Mouse (Mus musculus) layer of hippocampus, adult 9-11 months (tissue): Measurements from ENCODE around the gene Cldn13.

Source experiments
- DNase-seq: peaks from one replicate; pipeline ENCODE4 v3.0.0; 2022

Cldn13 gene

DNA sequence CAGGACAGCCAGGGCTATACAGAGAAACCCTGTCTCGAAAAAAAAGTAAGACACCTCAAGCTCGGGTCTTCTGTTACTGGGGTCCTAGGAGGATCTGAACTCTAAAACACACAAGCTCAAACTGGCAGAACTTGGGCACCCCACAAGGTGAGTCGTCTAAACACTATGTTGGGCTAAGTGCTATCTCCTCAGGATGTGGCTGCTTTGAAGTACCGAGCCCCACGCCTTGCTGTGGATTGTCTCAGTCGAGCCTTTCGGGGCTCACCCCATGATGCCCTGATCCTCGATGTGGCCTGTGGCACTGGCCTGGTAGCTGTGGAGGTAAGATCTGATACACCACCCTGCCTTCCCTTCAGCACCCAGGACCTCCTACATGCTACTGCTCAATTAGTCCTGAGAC lies 18.0 kb upstream of the Cldn13 start:
- DNase-seq = no peak

DNA sequence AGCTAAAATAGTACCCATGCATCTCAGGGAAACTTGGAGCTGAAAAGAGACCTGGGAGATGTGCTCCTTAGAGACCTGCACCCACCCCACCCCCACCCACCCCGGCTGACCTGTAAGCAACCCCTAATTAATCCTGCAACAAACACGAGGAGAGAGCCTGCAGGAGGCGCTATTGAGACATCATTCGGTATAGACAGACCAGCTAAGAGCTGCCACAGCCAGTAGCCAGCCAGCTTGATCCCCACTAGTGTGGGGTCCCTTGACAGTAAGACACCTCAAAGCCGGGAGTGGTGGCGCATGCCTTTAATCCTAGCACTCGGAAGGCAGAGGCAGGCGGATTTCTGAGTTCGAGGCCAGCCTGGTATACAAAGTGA lies 17.6 kb upstream of the Cldn13 start:
- peak; percentile 25 for DNase-seq

DNA sequence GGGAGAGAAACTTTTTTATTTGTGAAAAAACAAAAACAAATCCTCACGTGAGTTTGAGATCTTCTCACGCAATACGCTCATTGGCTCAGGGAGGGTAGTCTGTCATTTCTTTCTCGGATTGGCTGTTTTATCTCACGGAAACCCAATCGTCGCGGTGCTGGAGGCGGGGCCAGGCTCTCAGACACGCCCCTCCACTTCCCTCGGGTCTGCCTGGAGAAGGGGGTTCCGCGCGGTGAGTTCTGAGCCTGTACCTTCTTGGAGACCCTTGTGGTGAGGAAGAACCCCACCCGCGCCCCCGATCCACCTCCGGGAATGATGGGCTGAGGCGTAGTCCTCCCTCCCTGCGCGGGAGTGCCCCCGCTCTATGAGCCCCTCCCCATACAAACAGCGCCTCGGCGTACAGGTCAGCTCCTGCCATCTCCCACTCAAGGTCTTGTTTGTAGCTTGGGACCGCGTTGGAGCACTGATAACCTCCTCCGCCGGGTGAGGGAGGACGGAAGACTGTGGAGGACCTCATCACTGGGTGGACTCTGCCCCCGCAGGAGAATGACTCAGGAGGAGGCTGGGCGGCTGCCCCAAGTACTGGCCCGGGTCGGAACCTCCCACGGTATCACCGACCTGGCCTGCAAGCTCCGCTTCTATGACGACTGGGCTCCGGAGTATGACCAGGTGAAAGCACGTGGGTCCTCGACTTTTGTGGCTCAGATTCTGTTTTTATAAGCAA lies 17.0 kb upstream of the Cldn13 start, which contains the start of gene Mettl27:
Mettl27 (plus strand) TSS at position 190 of the 724 bp plus-strand sequence.
- peak; percentile 85 for DNase-seq

DNA sequence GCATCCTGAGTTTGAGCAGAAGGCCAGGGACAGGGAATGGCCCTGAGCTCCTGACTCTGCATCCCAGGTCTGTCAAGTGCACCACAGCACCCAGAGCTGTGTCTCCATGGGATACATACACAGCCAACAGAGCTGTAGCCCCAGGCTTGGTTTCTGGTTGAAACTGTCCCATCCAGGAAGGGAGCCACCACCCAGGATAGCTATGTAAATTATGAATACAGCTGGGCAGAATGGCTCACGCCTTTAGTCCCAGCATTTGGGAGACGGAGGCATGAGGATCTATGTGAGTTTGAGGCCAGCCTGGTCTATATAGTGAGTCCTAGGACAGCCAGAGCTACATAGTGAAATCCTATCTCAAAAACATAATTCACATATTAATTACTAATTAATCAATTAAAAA lies 14.7 kb upstream of the Cldn13 start:
- no peak for DNase-seq

DNA sequence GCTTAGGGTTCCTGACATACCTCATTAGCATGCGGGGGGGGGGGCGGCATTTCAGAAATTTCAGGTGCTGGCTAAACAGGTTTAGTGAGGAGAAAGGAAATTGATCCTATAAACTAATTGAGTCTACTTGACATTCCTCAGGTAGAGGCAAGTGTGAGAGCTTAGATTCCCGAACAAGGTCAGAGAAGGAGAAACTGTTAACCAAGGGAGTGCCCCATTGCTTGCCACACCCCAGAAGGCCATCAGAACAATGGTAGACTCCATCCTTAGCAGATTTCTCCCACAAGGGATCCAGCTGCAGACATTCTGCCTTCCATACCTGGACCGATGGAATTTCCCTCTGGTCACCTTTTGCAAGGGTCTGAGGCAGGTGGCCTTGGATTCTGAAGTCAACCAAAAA lies 11.4 kb upstream of the Cldn13 start:
- no peak for DNase-seq

DNA sequence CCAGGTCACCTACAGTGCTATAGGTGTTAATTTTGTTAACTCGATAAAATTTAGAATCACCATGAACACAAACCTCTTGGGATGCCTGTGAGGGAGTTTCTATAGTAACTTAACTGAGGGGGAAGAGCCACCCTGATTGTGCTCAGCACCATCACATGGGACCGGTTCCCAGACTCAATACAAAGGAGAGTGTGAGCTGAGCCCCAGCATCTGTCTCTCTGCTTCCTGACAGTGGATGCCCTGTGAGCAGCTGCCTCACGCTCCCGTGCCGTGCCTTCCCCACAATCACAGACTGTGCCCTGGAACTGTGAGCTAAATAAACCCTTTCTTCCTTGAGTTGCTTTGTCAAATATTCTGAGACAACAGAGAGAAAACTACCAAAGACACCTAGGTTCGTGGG lies 7.8 kb upstream of the Cldn13 start:
- DNase-seq = no peak

DNA sequence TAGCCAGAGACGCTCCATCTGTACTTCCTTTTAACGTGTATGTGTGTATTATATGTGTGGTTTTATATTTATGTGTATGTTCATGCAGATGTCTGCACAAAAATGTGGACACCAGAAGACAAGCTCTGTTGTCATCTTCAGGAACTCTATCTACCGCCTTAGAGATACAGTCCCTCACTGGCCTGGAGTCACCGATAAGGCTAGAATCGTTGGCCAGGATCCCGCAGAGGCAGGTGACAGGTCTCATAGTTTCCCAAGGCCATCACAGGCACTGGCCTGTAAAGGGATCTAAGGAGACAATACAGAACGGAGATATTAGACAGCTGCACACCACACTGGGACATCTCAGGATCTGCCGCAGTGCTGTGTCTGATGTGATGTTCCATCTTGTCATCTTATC lies 5.8 kb upstream of the Cldn13 start:
- no peak for DNase-seq

DNA sequence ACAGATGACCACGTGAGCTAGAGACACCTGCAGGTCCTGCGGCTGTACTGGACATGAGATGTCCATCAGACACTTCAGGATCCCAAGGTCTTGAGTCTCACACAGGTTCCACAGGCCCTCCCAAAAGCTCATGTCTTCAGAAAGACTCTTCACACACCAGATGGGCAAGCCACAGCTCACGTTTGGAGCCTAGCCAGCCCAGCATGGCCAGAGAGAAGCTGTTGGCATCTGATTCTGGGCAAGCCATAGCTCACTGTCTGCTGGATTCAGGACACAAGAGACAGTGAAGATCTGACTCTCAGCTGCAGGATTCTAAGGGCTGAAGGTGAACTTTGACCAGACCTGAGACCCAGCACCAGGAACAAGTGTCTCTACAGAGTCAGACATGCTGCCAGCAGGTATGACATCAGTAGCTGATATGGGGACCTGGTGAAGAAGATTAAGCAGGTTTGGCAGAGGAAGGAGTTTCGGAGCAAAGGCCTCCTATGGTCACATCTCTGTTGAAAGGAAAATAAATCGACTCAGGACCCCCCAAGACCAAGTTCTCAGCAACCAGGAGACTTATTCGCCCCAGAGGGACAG lies 4.9 kb upstream of the Cldn13 start:
- DNase-seq = no peak

DNA sequence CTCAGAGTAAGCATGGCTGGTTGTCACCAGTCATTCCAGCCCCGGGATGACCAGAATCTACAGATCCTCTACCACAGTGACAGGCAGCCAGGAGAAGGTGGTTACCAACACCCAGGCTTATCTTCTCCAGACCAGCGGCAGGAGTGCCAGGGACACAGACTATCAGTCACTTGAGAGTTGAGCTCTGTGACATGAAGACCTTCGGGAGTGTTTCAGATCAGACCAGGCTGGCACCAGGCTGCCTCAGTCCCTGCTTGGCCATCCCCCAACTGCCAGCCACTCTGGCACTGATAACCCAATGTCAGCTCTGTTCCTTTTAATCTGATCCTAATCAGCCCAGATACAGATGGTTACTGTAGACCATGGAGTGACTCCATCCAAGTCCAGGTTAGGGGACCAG lies 3.8 kb upstream of the Cldn13 start:
- no peak for DNase-seq

DNA sequence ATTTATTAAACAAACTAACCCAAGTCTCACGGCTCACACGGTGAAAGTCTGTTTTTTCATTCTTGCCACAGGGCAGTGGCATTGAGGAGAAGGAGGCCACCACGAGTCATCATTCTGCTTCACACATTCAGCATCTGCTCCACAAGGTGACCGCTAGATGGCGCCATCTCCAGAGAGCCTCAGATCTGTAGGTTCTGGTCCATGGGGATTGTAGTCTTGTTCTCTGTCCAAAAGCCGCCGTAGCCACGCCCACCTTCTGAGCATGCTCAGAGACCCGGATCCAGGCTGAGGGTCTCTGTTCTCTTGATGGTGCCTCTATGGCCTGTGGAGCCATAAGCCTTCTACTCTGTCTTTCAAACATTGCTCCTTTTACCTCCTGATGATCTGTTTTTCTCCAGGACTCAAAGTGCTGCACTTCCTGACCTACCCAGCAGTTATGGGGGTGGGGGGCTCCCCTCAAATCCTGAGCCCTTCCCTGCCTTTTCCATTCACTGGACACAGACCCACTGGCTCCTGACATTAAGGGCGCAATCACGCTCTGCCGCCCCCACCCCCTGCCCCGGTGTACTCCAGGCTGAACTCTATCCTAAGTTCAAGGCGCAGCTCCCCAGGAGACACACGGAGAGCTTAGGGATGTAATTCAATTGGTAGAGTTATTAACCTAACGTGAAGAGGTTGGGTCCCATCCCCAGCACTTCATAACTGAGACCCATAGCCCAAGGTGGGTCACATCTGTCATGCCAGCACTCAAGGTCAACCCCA lies 2.9 kb upstream of the Cldn13 start:
- peak; percentile 14 for DNase-seq

DNA sequence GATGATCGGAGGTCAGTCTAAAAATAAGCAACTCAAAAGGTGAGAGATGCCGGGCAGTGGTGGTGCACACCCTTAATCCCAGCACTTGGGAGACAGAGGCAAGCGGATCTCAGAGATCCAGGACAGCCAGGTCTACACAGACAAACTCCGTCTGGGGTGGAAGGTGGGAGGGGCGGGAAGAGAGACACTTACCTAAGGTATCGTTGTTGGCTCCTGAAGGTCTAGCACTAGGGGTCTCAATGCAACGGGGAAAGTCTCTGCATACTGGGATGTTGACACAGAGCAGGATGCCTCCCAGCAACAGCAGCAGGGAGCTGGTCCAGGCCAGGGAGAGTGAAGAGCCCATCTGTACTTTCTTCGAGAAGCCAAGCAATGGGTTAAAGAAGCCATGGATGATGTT lies 816 bp downstream of the Cldn13 start:
- DNase-seq = no peak

DNA sequence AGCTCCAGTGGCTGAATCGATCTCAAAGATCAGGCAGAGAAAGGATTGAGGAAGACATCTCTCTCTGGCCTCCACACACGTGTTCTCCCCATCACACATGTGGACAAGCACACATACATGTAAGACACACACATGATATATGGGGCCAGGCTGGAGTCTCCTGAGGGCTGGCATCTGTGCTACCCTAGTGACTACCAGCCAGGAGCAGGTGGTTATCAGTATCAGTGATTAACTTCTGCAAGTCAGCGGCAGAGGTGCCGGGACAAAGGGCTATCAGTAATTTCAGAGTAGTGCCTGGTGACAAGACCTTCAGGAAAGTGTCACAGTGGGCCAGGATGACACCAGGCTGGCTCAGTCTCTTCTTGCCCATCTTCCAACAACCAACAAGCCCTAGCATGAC lies 1.6 kb downstream of the Cldn13 start:
- DNase-seq = no peak

DNA sequence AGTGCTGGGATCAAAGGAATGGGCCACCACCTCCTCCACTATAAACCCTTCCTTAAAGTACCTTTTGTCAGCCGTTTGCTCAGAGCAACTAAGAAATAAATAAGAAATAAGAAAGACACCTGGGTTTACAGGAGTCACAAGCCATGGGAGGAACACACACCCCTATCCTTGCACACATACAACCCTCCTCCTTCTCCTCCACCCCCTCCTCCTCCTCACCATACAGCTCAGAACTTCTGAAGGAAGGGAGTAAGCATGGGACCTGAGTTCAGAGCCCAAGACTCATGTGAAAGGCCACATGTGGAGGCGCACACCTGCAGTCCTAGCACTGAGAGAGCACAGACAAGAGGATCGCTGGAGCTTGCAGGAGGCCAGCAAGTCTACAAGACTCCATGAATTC lies 2.0 kb downstream of the Cldn13 start:
- no peak for DNase-seq

DNA sequence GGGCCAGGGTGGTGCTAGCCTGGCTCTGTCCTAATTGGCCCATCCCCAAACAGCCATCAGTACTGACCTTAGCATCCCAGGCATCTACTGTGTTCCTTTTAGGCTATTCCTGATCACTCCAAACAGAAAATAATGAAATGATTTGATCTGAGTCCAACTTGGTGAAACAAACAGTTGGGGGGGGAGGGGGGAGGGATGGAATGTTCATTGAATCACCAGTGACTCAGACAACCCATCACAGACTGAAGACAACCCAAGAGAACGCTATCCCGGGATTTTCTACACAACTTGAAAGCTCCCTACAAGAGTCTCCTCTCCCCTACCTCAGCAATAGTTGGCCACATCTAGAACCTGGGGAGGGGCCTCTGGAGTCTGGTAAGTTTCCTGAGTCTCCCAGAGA lies 3.4 kb downstream of the Cldn13 start:
- DNase-seq = no peak

DNA sequence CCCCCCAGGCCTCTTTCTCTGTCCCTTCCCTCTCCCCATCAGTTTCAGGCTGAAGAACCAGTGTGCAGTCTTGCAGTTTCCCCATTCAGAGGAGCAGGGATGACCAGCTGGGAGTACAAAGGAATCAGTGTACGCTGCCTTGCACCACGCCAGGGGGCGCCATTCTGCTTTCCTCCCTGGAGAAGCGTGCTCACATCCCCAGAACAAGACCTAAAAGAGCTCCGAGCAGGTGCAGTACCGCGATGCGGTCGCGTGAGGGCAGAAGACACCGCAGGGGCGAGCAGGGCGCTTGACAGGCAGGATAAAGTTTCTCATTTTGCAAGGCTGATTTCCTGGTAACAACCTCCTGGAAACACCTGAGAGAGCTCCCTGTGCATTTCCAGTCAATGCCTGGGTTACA lies 8.2 kb downstream of the Cldn13 start:
- DNase-seq = peak; percentile 90

DNA sequence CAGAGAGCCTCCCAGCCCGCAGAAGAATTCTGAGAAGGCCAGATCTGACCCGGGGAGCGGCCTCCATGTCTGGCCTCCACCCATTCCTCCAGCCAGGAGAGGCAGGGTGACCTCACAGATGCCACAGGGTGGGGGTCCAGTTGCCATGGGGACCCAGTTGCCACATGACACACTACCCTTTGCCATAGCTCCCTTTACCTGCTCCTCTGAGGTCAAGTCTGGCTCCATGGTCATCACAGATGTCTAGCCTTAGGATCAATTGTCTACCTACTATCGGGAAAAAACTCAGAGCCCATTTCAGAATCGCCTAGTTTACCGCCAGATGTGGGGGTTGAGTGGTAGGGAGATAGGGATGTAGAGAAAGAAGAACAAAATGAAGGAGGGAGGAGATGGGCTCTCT lies 8.7 kb downstream of the Cldn13 start, which contains the start of gene Tmem270:
Tmem270 (minus strand) TSS at position 101 of the 400 bp plus-strand sequence.
- DNase-seq = no peak

DNA sequence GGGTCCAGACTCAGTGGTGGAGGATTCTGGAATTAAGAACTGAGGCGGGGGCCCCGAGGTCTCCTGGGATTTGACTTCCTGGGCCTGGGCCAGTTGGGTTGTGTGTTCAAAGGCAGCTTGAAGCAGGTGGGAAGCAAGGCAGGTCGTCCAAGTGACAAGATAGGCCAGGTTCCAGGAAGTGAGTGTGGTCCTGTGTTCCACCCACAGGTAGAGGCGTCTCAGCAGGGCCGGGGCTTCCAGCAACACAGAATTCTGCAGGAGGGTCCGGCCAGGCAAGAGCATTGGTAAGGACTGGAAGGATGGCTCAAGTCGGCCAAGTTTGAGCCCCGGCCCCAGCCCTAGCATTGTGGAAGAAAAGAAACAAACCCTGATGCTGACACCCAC lies 13.7 kb downstream of the Cldn13 start:
- no peak for DNase-seq

DNA sequence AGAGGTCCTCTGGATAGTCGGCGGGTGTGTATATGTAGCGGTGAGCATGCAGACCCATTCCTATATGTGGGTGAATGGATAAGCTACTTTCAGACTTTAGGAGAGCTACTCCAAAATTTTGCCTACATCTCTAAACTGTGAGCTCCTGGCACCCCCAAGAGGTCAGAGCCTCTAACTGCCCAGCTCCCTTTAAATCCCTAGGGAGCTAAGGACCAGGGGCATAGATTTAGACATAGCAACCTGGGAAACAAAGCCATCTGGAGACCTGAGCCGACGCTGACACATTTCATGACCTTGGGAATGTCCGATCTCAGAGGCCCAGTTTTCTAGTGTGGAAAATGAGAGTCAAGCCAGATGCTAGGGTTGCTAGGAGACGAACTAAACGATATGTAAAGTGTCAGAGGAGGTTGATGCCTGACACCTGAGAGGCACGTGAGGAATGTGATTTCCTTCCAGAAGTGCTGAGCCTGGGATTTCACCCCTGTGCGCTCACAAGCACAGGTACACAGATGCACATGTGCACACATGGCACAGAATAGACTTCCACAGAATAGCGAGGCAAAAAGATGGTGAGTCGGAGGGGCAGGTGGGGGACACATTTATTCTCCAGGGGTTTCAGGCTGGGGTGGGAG lies 14.2 kb downstream of the Cldn13 start:
- peak; percentile 13 for DNase-seq

DNA sequence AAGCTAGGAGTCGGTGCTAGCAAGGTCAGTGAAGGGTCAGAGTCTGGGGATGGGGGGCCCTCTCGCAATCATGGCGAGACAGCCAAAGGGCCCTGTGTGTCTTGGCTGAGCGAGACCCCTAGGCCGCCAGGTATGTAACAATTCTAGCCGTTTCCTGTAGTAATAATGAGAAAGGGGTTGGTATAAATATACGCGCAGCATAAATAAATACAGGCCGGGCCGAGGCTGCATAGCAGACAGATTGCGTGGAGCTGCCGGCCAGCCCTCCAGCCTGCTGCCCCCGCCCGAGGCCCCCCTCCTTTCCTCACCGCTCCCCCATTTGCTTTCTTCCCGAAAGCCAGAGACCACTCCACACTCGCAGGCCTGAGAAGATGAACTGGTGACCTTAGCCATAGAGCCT lies 17.7 kb downstream of the Cldn13 start:
- DNase-seq = no peak

DNA sequence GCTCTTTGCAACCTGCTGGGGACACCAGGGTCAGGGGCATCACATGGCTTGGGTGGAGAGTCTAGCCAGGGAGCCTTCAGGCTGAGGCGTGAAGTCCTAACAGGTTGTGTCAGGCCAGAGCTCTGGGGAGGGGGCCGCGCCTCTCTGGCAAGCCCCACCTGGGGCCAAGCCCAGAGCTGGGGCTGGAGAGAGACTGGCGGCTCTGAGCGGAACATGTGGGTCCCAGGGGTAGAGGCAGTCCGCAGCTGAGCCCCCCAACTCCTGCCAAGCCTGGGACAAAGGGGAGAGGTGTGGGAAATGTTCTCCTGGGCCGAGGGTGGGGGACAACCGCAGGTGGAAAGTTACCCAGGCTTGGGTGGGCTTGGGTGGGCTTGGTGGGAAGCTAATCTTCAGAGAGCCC lies 18.4 kb downstream of the Cldn13 start:
- no peak for DNase-seq

DNA sequence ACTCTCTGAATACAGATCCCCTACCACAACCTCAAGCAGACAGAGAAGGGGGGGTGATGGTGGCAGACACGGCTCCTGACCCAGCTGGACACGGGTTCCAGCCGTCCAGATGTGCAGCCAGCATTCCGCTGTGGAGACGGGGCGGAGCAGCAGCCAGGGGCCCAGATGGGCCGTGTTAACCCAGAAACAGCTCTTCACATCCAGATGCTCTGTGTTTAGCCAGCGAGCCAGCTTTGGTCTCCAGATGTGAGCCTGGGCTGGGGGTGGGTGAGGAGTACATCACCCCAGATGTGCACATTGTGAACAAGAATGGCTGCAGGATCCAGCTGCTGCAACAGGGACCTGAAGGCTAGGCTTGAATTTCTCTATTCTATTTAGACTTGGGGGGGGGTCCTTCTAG lies 20.0 kb downstream of the Cldn13 start:
- no peak for DNase-seq

DNA sequence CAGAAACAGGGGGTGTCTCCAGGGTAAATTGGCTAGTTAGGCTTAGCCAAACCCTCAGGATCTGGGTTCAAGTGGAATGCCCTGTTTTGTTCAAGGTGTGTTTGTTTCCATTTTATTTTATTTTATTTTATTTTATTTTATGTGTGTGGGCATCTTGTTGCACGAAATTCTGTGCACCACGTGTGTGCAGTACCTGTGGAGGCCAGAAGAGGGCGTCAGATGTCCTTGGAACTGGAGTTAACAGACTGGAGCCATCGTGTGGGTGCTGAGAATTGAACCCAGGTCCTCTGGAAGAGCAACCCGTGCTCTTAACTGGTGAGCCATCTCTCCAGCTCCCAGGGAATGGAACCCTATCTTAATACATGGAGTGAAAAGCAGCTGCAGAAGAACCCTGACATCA lies 22.6 kb downstream of the Cldn13 start:
- no peak for DNase-seq

DNA sequence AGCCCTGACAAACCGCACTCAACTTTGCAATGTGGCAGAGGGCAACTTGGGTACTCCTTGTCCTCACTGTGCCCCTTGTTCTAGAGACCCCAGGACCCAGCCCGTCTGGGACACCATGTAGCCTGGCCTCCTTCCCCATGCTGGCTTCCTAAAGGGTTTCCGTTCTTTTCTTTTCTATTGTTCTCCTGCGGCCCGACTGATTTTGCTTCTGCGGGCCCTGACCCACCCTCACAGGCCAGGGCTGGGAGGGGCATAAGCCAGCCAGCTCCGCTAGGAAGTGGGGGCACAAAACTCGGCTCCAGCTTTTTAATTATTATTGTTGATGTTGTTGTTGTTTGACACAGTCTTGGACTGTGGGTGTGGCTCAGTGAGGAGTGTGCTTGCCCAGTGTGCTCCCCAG lies 23.8 kb downstream of the Cldn13 start:
- no peak for DNase-seq

DNA sequence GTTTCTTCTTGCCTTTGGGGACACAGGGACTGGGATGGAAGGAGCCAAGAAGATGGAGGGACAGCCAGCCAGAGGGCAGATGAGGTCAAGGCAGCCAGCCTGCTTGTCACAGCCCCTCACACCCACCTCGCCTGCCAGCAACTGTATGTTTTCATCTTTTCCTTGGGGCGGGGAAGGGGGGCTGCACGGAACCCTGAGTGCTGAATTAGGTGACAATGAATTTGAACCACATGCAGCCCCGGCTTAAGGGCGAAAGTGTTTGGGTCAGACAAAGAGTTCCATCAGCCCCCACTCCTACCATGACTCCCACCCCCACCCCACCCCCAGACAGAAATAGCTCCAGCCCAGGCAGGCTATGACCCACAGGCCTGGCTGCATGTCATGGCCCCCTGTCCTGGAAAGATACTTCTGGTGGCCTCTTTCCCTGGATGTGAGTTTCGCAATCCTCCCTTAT lies 24.7 kb downstream of the Cldn13 start:
- DNase-seq = no peak
